Mouse (Mus musculus): ENCODE measurements around the gene Tpsb2. TPM values are rescaled to one million over a fixed set of nuclear protein-coding genes. Genes with fewer than 3 reads are reported as not detected.

Gene Tpsb2
- polyA plus RNA-seq, 1 experiment from 2014 or later, result not detected

DNA sequence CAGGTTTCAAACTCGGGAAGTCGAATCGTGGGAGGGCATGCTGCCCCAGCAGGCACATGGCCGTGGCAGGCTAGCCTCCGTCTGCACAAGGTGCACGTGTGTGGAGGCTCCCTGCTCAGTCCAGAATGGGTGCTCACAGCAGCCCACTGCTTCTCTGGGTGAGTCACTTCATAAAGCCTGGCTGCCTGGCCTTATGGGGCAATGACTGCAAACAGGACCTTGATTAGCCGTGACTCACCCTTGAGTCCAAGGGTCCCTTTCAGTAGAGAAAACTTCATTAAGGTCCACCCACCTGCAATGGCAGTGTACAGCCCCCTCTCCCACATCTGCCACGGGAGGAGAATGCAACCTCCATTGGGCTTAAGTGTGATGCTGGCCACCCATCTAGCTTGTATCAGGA lies 6.4 kb downstream of the Tpsb2 start:
- Histone ChIP-seq H3K4me2 (replicated peaks) (no peak overlapping the region), H3K9ac (no peak overlapping the region), H3K27ac (no peak overlapping the region), H3K4me1 (no peaks in the 10 kb centered on the region), H3K27me3 (0 out of 2 replicates have a peak, but pooled peaks cover 9% of the 10 kb centered on the region), H3K4me3 (no peak overlapping the region), H3K36me3 (0 out of 2 replicates have a peak, but pooled peaks cover 13% of the 10 kb centered on the region), H3K9me3 (replicated peaks) (no peaks in the 10 kb centered on the region)
- no peak for ATAC-seq (ENCODE audit: low FRiP score)
- WGBS, result 84% methylated on average over 8 of the region's 8 CpGs

DNA sequence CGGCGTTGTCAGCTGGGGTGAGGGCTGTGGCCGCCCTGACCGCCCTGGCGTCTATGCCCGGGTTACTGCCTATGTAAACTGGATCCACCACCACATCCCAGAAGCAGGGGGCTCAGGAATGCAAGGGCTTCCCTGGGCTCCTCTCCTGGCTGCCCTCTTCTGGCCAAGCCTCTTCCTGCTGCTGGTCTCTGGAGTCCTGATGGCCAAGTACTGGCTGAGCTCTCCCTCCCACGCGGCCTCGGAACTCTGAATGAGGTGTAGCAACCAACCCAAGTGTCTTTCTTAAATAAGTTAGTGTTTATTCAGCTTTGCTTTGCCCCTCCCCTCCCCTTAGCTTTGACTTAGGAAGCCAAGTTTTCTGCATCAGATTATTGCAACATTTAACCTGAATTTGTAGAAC lies 7.9 kb downstream of the Tpsb2 start:
- Histone ChIP-seq H3K4me3 (no peak overlapping the region), H3K4me1 (no peaks in the 10 kb centered on the region), H3K9me3 (replicated peaks) (no peaks in the 10 kb centered on the region), H3K27me3 (0 out of 2 replicates have a peak, but pooled peaks cover 9% of the 10 kb centered on the region), H3K9ac (peak overlapping the region; percentile 2; the same call in 1 of the 2 replicates), H3K27ac (no peak overlapping the region), H3K36me3 (0 out of 2 replicates have a peak, but pooled peaks cover 16% of the 10 kb centered on the region), H3K4me2 (replicated peaks) (no peak overlapping the region)
- ATAC-seq (ENCODE audit: low FRiP score), result no peak
- WGBS, result 50% methylated on average over 9 of the region's 9 CpGs

DNA sequence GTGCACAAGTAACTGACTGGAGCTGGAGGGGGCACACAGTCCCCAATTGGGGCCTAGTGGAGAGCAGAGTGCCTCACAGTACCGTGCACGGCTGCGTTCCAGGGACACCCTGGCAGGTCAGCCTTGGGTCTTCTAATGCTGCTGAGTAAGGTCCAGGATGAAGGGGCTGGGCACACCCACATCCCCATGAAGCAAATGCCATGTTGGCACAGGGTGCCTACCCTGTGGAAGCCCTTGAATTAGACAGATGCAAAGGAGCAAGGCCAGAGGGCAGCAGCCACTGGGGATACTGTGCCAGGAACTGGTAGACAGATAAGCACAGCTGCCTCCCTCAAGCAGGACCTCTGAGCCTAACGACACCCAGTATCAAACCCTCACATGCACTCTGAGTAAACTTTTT lies 28.4 kb downstream of the Tpsb2 start:
- peaks cover 14% of the 10 kb centered on the region for H3K4me1 ChIP-seq
- no peak overlapping the region for H3K4me2 ChIP-seq (replicated peaks)
- H3K4me3 ChIP-seq, result no peak overlapping the region
- H3K27ac ChIP-seq, result no peak overlapping the region
- H3K27me3 ChIP-seq, result 0 out of 2 replicates have a peak, but pooled peaks cover 3% of the 10 kb centered on the region
- H3K9ac ChIP-seq, result no peak overlapping the region
- WGBS, result 87% methylated on average over 4 of the region's 4 CpGs
- H3K36me3 ChIP-seq, result peaks cover 35% of the 10 kb centered on the region
- no peaks in the 10 kb centered on the region for H3K9me3 ChIP-seq (replicated peaks)
- no peak for ATAC-seq (ENCODE audit: low FRiP score)

DNA sequence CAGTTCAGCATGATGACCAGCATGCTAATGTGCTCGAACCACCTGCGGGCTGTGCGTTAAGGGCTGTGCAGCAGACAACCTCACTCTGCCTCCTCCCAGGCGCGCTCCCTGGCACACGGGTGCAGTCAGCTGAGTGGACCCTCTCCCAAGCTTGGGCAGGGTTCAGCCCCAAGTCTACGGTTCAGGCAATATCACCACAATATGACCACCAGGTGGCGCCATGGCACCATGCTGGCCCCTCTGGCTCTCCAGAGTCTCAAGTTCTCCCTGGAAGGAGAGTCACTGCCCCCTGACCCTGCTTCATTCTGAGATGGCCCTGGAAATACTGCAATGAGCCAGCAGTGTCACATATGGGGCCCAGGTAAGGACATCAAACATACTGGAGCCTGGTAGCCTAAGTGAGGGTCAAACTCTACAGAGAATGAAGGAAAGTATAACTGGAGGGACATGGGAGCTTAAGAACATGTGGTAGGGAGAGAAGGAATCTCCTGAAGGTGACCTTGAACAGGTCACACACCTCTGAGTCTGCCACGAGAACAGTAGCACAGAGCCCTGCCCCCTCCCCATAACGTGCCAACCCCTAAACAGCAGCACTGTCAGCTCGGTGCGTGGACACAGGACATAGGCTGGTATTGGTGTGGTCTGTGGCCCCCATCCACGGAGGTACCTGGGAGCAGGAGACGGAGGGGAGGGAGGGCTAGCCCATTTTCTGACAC lies 31.9 kb downstream of the Tpsb2 start:
- H3K4me2 ChIP-seq (replicated peaks), result no peak overlapping the region
- H3K36me3 ChIP-seq, result peaks cover 16% of the 10 kb centered on the region; the same call in 1 of the 2 replicates
- no peaks in the 10 kb centered on the region for H3K9me3 ChIP-seq (replicated peaks)
- H3K4me3 ChIP-seq, result no peak overlapping the region
- peak; percentile 50 for ATAC-seq (ENCODE audit: low FRiP score)
- peaks cover 32% of the 10 kb centered on the region for H3K4me1 ChIP-seq
- no peak overlapping the region for H3K9ac ChIP-seq
- H3K27ac ChIP-seq, result 0 out of 2 replicates have a peak overlapping the region, but pooled peaks have one; percentile 30
- 40% methylated on average over 14 of the region's 14 CpGs for WGBS
- peaks cover 17% of the 10 kb centered on the region for H3K27me3 ChIP-seq

DNA sequence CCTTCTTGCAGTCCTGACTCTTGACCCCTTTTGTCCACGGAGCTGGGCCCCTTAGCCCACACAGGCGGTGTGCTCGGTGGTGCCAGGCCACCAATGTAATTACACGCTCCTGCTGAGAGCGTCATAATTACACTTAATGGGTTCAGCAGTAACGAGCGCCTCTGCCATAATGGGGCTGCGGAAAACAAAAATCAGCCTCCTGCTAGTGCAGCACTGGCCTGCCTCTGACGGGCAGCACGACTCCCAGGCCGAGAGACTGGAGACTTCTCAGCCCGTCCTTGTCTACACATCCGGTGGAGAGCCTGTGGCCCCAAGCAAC lies 32.4 kb downstream of the Tpsb2 start:
- peaks cover 17% of the 10 kb centered on the region for H3K27me3 ChIP-seq
- H3K36me3 ChIP-seq, result peaks cover 12% of the 10 kb centered on the region; the same call in 1 of the 2 replicates
- 0 out of 2 replicates have a peak overlapping the region, but pooled peaks have one; percentile 30 for H3K27ac ChIP-seq
- H3K9me3 ChIP-seq (replicated peaks), result no peaks in the 10 kb centered on the region
- WGBS, result 45% methylated on average over 13 of the region's 13 CpGs
- no peak overlapping the region for H3K4me2 ChIP-seq (replicated peaks)
- peaks cover 35% of the 10 kb centered on the region for H3K4me1 ChIP-seq
- no peak overlapping the region for H3K4me3 ChIP-seq
- no peak overlapping the region for H3K9ac ChIP-seq
- peak; percentile 29 for ATAC-seq (ENCODE audit: low FRiP score)

DNA sequence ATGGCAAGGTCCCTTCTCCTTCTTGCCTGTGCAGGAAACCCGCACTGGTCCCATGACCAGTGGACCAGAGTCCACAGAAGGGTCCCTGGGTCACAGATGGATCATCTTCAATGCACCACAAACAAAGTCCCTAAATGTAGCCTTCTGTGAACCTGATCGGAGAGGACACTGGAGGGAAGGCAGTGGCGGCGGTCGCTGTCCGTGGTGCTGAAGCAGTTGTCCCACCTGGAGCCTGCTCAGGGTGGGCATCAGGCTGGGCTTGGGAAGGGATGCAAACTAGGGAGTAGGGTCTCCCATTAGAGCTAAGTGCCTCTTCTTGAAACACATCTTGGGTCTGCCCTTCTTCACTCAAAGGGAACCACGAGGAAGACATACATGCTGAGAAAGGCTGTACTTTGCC lies 34.3 kb downstream of the Tpsb2 start:
- 7% methylated on average over 7 of the region's 7 CpGs for WGBS
- no peak for ATAC-seq (ENCODE audit: low FRiP score)
- H3K36me3 ChIP-seq, result 0 out of 2 replicates have a peak, but pooled peaks cover 6% of the 10 kb centered on the region
- H3K27me3 ChIP-seq, result peaks cover 23% of the 10 kb centered on the region
- no peaks in the 10 kb centered on the region for H3K9me3 ChIP-seq (replicated peaks)
- no peak overlapping the region for H3K27ac ChIP-seq
- no peak overlapping the region for H3K9ac ChIP-seq
- H3K4me3 ChIP-seq, result no peak overlapping the region
- H3K4me2 ChIP-seq (replicated peaks), result no peak overlapping the region
- H3K4me1 ChIP-seq, result peaks cover 55% of the 10 kb centered on the region

DNA sequence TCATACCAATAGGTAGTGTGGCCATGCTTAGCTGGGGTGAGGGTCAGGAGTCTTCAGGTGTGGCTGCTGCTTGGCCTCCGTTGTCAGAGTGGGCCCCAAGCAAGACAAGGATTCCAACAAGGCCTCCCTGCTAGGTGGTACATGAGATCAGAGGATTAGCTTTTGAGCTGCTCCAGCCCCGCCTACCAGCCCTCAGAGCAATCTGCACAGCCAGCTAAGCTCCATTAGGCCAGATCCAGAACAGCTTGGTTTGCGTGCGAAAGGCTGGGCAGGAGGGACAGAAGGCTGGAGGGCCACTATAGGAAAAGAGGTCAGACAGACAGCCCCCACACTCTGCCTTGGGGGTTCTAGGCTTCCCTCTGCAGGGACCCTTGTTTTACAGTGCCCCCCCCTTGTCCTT lies 35.4 kb downstream of the Tpsb2 start:
- Histone ChIP-seq H3K9ac (no peak overlapping the region), H3K4me1 (peaks cover 65% of the 10 kb centered on the region), H3K4me2 (replicated peaks) (no peak overlapping the region), H3K4me3 (no peak overlapping the region), H3K36me3 (0 out of 2 replicates have a peak, but pooled peaks cover 4% of the 10 kb centered on the region), H3K9me3 (replicated peaks) (no peaks in the 10 kb centered on the region), H3K27ac (no peak overlapping the region), H3K27me3 (peaks cover 23% of the 10 kb centered on the region)
- ATAC-seq (ENCODE audit: low FRiP score), result no peak
- 36% methylated on average over 4 of the region's 4 CpGs for WGBS

DNA sequence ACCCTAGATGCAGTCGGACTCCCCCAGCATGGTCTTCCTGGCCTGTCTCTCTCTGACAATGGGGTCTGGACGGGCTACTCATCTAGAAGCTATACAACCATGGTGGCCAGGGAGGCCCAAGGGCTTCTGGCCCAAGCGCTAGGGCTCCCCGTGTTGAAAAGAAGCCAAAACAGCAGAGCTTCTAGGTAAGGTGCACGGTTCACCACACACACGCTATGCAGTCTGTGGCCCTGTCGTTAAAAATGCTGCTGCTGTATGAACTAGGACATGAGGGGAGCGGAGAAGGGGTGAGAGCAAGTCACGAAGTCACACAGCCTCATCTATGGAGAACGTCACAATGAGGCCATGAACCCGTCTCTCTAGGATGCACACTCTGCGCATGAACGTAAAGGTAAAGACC lies 36.1 kb downstream of the Tpsb2 start:
- H3K9me3 ChIP-seq (replicated peaks), result no peaks in the 10 kb centered on the region
- no peak for ATAC-seq (ENCODE audit: low FRiP score)
- H3K36me3 ChIP-seq, result no peaks in the 10 kb centered on the region
- H3K4me1 ChIP-seq, result peaks cover 73% of the 10 kb centered on the region
- H3K4me2 ChIP-seq (replicated peaks), result no peak overlapping the region
- H3K4me3 ChIP-seq, result no peak overlapping the region
- peaks cover 20% of the 10 kb centered on the region for H3K27me3 ChIP-seq
- WGBS, result 82% methylated on average over 13 of the region's 13 CpGs
- no peak overlapping the region for H3K9ac ChIP-seq
- no peak overlapping the region for H3K27ac ChIP-seq

DNA sequence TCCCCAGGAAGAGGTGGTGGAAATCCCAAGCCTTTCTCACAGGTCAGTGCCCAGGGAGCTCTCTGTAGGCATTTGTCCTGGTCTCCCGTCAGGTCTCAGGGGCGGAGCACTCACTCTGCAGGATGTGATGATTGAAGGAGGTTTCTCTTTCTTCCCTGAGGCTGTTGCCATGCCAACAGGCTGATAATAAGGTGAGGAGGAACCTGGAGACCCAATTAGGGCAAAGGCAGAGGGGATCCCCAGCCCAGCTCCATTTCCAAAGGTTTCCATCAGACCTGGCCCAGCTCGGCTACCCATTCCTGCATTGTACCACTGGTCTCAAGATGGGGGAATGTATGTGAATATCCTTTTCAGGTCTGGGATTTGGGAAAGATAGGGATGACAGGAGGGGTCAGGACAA lies 38.1 kb downstream of the Tpsb2 start:
- H3K4me3 ChIP-seq, result no peak overlapping the region
- H3K9ac ChIP-seq, result no peak overlapping the region
- H3K27me3 ChIP-seq, result peaks cover 20% of the 10 kb centered on the region
- H3K9me3 ChIP-seq (replicated peaks), result no peaks in the 10 kb centered on the region
- ATAC-seq (ENCODE audit: low FRiP score), result no peak
- 0 out of 2 replicates have a peak overlapping the region, but pooled peaks have one; percentile 3 for H3K4me2 ChIP-seq (replicated peaks)
- peak overlapping the region; percentile 75; the same call in 1 of the 2 replicates for H3K27ac ChIP-seq
- H3K4me1 ChIP-seq, result peaks cover 70% of the 10 kb centered on the region
- no peaks in the 10 kb centered on the region for H3K36me3 ChIP-seq
- 32% methylated on average over 3 of the region's 3 CpGs for WGBS

DNA sequence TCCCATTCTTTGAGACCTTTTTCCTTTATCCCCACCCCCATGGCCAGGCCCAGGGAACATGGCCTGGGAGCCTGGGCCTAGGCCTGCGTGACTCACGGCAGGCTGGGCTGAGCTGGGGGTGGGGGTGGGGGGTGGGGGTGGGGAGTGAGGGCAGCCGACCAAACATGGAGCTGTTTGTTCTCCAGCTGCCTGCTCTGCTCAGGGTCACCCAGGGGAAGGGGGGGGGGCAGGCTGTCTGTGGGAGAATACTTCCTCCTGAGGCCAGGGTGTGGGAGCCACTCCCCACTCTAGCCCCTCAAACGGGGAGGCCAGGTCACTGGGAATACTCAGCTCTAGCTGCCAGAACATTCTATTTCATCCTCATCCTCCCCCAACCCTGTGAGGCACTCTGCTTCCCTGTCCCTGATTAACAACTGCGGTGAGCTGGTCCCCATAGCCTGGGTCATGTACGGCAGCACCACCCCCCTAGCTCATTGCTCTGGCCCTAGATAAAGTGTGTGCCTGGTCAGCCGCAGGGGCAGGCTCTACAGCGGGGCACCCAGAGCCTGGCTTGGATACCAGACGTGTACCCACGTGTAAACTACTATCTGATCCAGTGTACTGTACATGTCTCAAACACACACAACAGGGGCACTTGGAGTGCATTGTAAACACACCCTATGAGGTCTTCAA lies 39.3 kb downstream of the Tpsb2 start:
- Histone ChIP-seq H3K4me2 (replicated peaks) (peak overlapping the region; percentile 15), H3K9me3 (replicated peaks) (no peaks in the 10 kb centered on the region), H3K27ac (peak overlapping the region; percentile 75), H3K4me1 (peaks cover 73% of the 10 kb centered on the region), H3K9ac (no peak overlapping the region; the same call in 1 of the 2 replicates), H3K36me3 (no peaks in the 10 kb centered on the region), H3K27me3 (peaks cover 20% of the 10 kb centered on the region), H3K4me3 (no peak overlapping the region)
- WGBS, result 8% methylated on average over 10 of the region's 10 CpGs
- peak; percentile 44 for ATAC-seq (ENCODE audit: low FRiP score)

DNA sequence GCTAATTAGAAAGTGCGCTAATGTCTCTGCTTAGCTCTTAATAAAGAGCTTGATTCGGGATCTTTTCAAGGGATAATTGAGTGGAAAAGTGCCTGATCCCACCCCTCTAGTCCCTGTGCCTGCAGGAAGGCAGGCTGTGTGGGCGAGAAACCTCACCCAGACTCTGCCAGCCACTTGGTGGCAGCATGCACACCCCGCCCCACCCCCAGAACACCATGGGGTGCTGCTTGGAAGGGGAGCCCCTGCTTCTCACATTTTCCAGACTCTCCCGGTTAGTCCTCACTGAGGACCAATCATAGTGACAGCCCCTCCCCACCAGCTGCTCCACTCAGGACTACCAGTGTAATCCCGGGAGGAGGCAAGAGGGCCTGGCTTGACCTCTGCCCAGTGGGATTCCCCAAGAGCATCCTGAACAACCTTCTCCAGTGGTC lies 39.9 kb downstream of the Tpsb2 start:
- WGBS, result 13% methylated on average over 6 of the region's 6 CpGs
- no peak overlapping the region for H3K4me3 ChIP-seq

DNA sequence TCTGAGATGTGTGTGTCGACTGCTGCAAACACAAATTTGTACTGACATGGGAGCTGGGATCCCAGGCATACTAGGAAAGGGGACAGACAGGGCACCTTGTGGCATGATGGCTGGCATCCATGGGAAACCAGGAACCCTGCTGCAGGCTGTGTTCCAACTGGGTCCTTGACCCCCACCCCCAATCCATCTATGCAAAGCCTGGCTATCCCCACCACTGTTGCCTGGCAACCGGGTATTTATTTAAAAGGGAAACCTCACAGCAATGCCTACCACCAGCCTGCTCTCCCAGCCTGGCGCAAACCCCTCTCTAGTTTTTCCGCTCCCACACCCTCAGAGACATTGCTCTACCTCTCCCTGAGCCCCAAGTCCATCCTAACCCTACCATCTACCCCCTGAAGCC lies 41.2 kb downstream of the Tpsb2 start:
- Histone ChIP-seq H3K27ac (peak overlapping the region; percentile 75; the same call in 1 of the 2 replicates), H3K36me3 (no peaks in the 10 kb centered on the region), H3K4me3 (no peak overlapping the region), H3K4me1 (peaks cover 73% of the 10 kb centered on the region), H3K9ac (peak overlapping the region; percentile 14; the same call in 1 of the 2 replicates), H3K27me3 (peaks cover 11% of the 10 kb centered on the region), H3K4me2 (replicated peaks) (no peak overlapping the region), H3K9me3 (replicated peaks) (no peaks in the 10 kb centered on the region)
- no peak for ATAC-seq (ENCODE audit: low FRiP score)
- WGBS, result 58% methylated on average over 4 of the region's 4 CpGs

More for the DNA sequence above, 39.9 kb downstream of the Tpsb2 start:
- H3K4me2 ChIP-seq (replicated peaks), result peak overlapping the region; percentile 15
- ATAC-seq (ENCODE audit: low FRiP score), result peak; percentile 26
- no peaks in the 10 kb centered on the region for H3K9me3 ChIP-seq (replicated peaks)
- no peaks in the 10 kb centered on the region for H3K36me3 ChIP-seq
- no peak overlapping the region for H3K9ac ChIP-seq
- H3K27me3 ChIP-seq, result peaks cover 14% of the 10 kb centered on the region
- H3K27ac ChIP-seq, result peak overlapping the region; percentile 75
- H3K4me1 ChIP-seq, result peaks cover 77% of the 10 kb centered on the region

Measured in hindbrain, embryonic 12.5 days (tissue).